Mouse (Mus musculus) heart, adult 2 months (tissue): ENCODE measurements at regions not wholly inside any gene's neighbourhood (a gene's known extent, or its start where the extent isn't known, plus 50 kb on each side); places are given as distances from the start of the nearest gene placed in this dataset.

Source experiments
- CTCF ChIP-seq: fragments of 200-600 bp; IDR thresholded peaks from 2 replicates; pipeline ENCODE4 v1.8.1; 2022; ENCODE audit warnings: antibody characterized with exemption, mild to moderate bottlenecking, moderate library complexity
- POLR2A ChIP-seq: fragments of 200-500 bp; IDR thresholded peaks from 2 replicates; pipeline ENCODE4 v1.6.1; 2011; ENCODE audit warnings: mild to moderate bottlenecking, low read depth, low read length, control low read depth; ENCODE audit not compliant: insufficient read depth

DNA sequence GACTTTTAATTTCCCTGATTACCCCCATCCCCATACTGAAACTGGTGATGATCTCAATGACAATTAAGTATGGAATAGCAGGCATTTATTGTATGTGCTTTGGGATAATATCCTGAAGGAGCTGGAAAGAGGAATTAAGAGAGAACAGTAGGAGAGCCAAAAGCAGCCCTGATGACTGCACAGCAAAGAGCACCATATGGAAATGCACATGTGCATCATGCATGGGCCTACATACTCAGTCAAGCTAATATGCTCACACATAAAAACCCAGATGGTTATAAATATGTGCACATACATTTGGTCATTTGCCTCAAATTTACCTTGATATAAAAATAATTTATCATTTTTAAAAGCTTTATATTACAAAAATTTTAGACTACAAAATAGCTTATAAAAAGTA, 259.0 kb upstream of the Chrm3 start:
- no peak for TF ChIP-seq POLR2A
- no peak for TF ChIP-seq CTCF
